8 mouse cellular contexts compared by ENCODE assay signal in the genomic region with DNA sequence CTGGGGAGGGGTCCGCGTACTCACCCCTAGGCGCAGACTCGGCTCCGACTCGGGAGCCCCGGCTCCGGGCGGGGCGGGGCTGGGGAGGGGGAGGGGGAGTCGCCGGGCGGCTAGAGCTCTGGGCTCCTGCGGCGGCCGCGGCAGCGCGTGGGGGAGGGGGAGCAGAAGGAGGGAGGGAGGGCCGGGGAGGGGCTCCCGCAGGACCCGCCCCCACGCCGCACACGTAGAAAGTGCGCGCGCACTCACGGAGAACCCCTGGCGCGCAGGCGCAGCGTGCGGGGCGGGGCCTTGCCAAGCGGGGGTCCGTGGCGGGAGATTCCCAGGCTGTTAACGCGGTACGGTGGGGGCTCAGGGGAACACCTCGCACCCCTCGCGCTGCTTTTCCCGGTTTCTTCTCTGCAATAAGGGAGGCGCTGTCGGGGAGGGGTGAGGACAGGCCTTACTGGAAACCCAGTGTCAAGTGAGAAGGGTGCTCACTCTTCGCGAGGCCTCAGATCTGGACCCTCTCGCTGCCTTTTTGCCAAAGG. TPM values are rescaled to one million over a fixed set of nuclear protein-coding genes. Genes with fewer than 3 reads are reported as not detected.
DNase-seq lines count a peak whose midpoint lies in the region; ATAC-seq lines count a peak whose summit lies in the region.

A gene (plus strand): TSS at position 230 of the 527 bp plus-strand sequence.

- DNase-seq in NIH3T3 (ENCODE audit: low read depth) = peak; percentile 98
- DNase-seq in cerebellum, postnatal 10 days = peak; percentile 98
- DNase-seq in frontal cortex, postnatal 14 days (ENCODE audit: low spot score in 2 of 2) = peak; percentile 80 to 85
- DNase-seq in layer of hippocampus, postnatal 25 days (ENCODE audit: extremely low spot score in 1 of 2, low spot score in 1 of 2) = peak; percentile 83 to 93
- peak; percentile 88 for DNase-seq in lung, postnatal 25 days (ENCODE audit: low spot score)
- DNase-seq in retina, embryonic 14.5 days (ENCODE audit: low spot score) = peak; percentile 96
- DNase-seq in thymus, postnatal 4 days = peak; percentile 99

- no peaks in the 10 kb centered on the region for H3K9me3 ChIP-seq in hindbrain, embryonic 13.5 days

- no peaks in the 10 kb centered on the region for H3K27me3 ChIP-seq in hindbrain, embryonic 13.5 days

- peak within 1 kb of the TSS; percentile 88 for H3K4me3 ChIP-seq in hindbrain, embryonic 13.5 days

- H3K36me3 ChIP-seq in hindbrain, embryonic 13.5 days = no peaks in the 10 kb centered on the region

- peak; percentile 90 for ATAC-seq in hindbrain, embryonic 13.5 days (ENCODE audit: low FRiP score)

- peak within 1 kb of the TSS; percentile 96 for H3K27ac ChIP-seq in hindbrain, embryonic 13.5 days

- under 1% methylated on average over 47 of the region's 50 CpGs for whole genome bisulfite sequencing in hindbrain, embryonic 13.5 days

- H3K4me1 ChIP-seq in hindbrain, embryonic 13.5 days (replicated peaks) = peaks cover 35% of the 10 kb centered on the region

- peak within 1 kb of the TSS; percentile 96 for H3K9ac ChIP-seq in hindbrain, embryonic 13.5 days

- H3K4me2 ChIP-seq in hindbrain, embryonic 13.5 days = peak within 1 kb of the TSS; percentile 89

RNA-seq across cellular contexts. Expression of the gene that starts here (rescaled TPM):
- polyA plus RNA-seq in hindbrain, embryonic 13.5 days (2015; fragmentation: Nextera tagmentation; extraction: Ambion mirVana) = 121 and 122 TPM in 2 replicates
- total RNA-seq in layer of hippocampus, postnatal 25 days (2021) = 10 to 100 TPM; 40.0 to 40.9 TPM

Comparison
In these comparisons a context has a peak if more than half of its experiments do, and no peak if none do; other contexts are left out.
1. Peak in every context shown above with its lines: DNase-seq, ATAC-seq, H3K4me3 ChIP-seq and H3K27ac ChIP-seq.